Mouse (Mus musculus) heart, postnatal 36 days (tissue): ENCODE measurements at regions not wholly inside any gene's neighbourhood (a gene's known extent, or its start where the extent isn't known, plus 50 kb on each side); places are given as distances from the start of the nearest gene placed in this dataset.
"Not testable (repeated sequence)": the region's sequence is repeated elsewhere in the genome, so short reads cannot be mapped to it uniquely, and the experiment has no call there.

ENCODE experiments used
- DNase-seq, 2 experiments: peaks; one replicate each; pipeline ENCODE4 v3.0.0; 2021 to 2022
- intact Hi-C: fragments of 180-260 bp; cut with DNase I; formaldehyde crosslinking; loops from one replicate; pipeline ENCODE4 v1.15.1; 2025

GRCm38 (mm10) chr6:117715056-117715777 lies 125.8 kb upstream of the Zfp637 start:
- DNase-seq: no peak
- intact Hi-C loops: no loop called here

- DNase-seq, intact Hi-C loops: not testable (repeated sequence)
These were observed 124.6 kb upstream of the Zfp637 start for GRCm38 (mm10) chr6:117716422-117716821.

- not testable (repeated sequence) for DNase-seq
These were observed 88.6 kb upstream of the Zfp637 start for GRCm38 (mm10) chr6:117752338-117752737.

GRCm38 (mm10) chr6:117755682-117756081 lies 85.3 kb upstream of the Zfp637 start:
- intact Hi-C loops: loop anchor here (5.0 kb wide), 1 partner anchor 588 kb away; the partner anchor contains the start of gene Cxcl12
- DNase-seq: not testable (repeated sequence)

More at GRCm38 (mm10) chr6:117752338-117752737, 88.6 kb upstream of the Zfp637 start:
- intact Hi-C loops: not testable (repeated sequence)

- DNase-seq: no peak
- intact Hi-C loops: loop anchor here (5.0 kb wide), 1 partner anchor 589 kb away; the partner anchor contains the start of gene Cxcl12
These were observed 84.8 kb upstream of the Zfp637 start for GRCm38 (mm10) chr6:117756176-117756575.

- peak; percentile 47 to 65 for DNase-seq
- intact Hi-C loops: loop anchor here (1.0 to 5.0 kb wide), 2 partner anchors 67 to 591 kb away; partner anchors contain the start of gene Cxcl12
These were observed 82.5 kb upstream of the Zfp637 start for GRCm38 (mm10) chr6:117758516-117758915.

GRCm38 (mm10) chr6:117771506-117771905 lies 69.5 kb upstream of the Zfp637 start:
- intact Hi-C loops: no loop called here
- DNase-seq: no peak

- intact Hi-C loops: no loop called here
- no peak for DNase-seq
These were observed 68.6 kb upstream of the Zfp637 start for GRCm38 (mm10) chr6:117772396-117772795.

GRCm38 (mm10) chr6:117775304-117776050 lies 65.5 kb upstream of the Zfp637 start:
- intact Hi-C loops: no loop called here
- no peak for DNase-seq

GRCm38 (mm10) chr6:117778027-117778426 lies 63.0 kb upstream of the Zfp637 start:
- intact Hi-C loops: no loop called here
- DNase-seq: peak in 1 of 2 experiments; percentile 16

- DNase-seq: peak; percentile 49 to 57
- intact Hi-C loops: no loop called here
These were observed 62.5 kb upstream of the Zfp637 start for GRCm38 (mm10) chr6:117778481-117778880.

- intact Hi-C loops: no loop called here
- no peak for DNase-seq
These were observed 62.0 kb upstream of the Zfp637 start for GRCm38 (mm10) chr6:117779020-117779419.

- intact Hi-C loops: no loop called here
- DNase-seq: no peak
These were observed 52.1 kb upstream of the Zfp637 start for GRCm38 (mm10) chr6:117788580-117789540.

- no peak for DNase-seq
- intact Hi-C loops: no loop called here
These were observed 50.4 kb upstream of the Zfp637 start for GRCm38 (mm10) chr6:117790581-117790980.
